Mouse (Mus musculus): ENCODE measurements at regions not wholly inside any gene's neighbourhood (a gene's known extent, or its start where the extent isn't known, plus 50 kb on each side); places are given as distances from the start of the nearest gene placed in this dataset.
"Not testable (repeated sequence)": the region's sequence is repeated elsewhere in the genome, so short reads cannot be mapped to it uniquely, and the experiment has no call there.

DNA sequence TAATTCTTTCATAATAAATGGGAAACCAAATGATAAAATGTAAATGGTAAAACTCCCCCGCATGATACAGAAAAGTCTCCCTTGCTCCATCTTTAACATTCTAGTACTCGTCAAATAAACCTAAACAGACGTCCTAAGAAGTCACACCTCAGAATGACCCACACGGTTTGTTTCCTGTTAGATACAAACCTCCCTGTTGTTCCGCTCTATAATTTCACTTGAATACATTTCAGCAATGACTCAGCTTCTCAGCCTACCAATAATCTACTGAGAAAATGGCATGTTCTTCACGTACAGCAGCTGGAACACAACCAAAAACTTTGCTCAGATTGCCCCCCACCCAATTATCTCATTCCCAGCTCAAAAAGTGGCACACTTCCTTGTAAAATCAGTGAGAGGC is 93.7 kb upstream of the Pdc start:
- Histone ChIP-seq H3K9ac (no peak overlapping the region), H3K27ac (no peak overlapping the region), H3K4me2 (replicated peaks) (no peak overlapping the region), H3K9me3 (ENCODE audit: control insufficient read depth, low read length) (no peaks in the 10 kb centered on the region), H3K4me1 (replicated peaks; ENCODE audit: control insufficient read depth, insufficient read depth, low read length) (no peaks in the 10 kb centered on the region), H3K36me3 (replicated peaks; ENCODE audit: control insufficient read depth, insufficient read depth) (no peaks in the 10 kb centered on the region), H3K27me3 (ENCODE audit: control insufficient read depth, insufficient read depth, low read length) (no peaks in the 10 kb centered on the region), H3K4me3 (replicated peaks; ENCODE audit: low read length) (no peak overlapping the region)
- DNase-seq (ENCODE audit: low spot score) (no peak), ATAC-seq (ENCODE audit: low FRiP score) (no peak)
- 86% methylated on average over 6 of the region's 6 CpGs for WGBS

DNA sequence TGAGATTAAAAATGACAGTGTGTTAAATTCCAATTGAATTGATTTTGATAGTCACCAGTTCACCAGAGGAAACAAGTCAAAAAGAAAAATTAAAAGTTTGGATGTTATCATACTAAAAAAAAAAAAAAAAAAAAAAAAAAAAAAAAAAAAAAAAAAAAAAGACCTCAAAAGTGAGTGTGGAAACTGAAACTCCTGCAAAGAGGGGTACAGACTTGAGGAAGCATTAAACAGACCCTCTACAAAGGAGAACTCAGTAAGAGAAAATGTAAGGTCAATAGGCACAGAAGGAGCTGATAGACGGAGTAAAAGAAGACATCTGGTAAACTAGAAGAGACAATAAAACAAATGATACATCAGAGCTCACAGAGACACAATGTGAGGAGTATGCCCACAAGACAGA is 79.7 kb upstream of the Pdc start:
- WGBS = 85% methylated on average over 1 of the region's 1 CpGs

DNA sequence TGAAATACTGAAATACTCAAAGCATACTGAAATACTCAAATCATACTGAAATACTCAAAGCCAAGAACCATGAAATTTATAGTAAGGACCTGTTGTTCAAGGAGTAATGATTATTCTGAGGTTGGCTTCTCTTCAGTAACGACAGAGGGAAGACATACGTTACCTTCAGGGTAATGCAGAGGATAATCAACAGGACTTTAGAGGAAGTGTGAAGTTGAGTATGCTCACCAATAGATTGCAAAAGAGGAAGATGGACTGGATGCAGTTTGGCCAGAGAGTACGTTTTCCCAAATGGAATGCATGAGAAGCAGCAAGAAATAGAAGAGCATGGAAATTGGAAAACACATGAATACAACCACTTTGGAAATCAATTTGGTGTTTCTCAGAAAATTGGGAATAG is 79.1 kb upstream of the Pdc start:
- Histone ChIP-seq H3K4me3 (replicated peaks; ENCODE audit: low read length) (no peak overlapping the region), H3K27me3 (ENCODE audit: control insufficient read depth, insufficient read depth, low read length) (no peaks in the 10 kb centered on the region), H3K4me2 (replicated peaks) (no peak overlapping the region), H3K9me3 (ENCODE audit: control insufficient read depth, low read length) (no peaks in the 10 kb centered on the region), H3K4me1 (replicated peaks; ENCODE audit: control insufficient read depth, insufficient read depth, low read length) (no peaks in the 10 kb centered on the region), H3K9ac (no peak overlapping the region), H3K27ac (no peak overlapping the region), H3K36me3 (replicated peaks; ENCODE audit: control insufficient read depth, insufficient read depth) (no peaks in the 10 kb centered on the region)
- 93% methylated on average over 3 of the region's 3 CpGs for WGBS
- no peak for DNase-seq (ENCODE audit: low spot score)
- no peak for ATAC-seq (ENCODE audit: low FRiP score)

More for the DNA sequence above, 79.7 kb upstream of the Pdc start:
- not testable (repeated sequence) for DNase-seq (ENCODE audit: low spot score); H3K36me3 ChIP-seq (replicated peaks; ENCODE audit: control insufficient read depth, insufficient read depth); H3K9ac ChIP-seq; ATAC-seq (ENCODE audit: low FRiP score); H3K9me3 ChIP-seq (ENCODE audit: control insufficient read depth, low read length); H3K27me3 ChIP-seq (ENCODE audit: control insufficient read depth, insufficient read depth, low read length); H3K27ac ChIP-seq; H3K4me3 ChIP-seq (replicated peaks; ENCODE audit: low read length); H3K4me1 ChIP-seq (replicated peaks; ENCODE audit: control insufficient read depth, insufficient read depth, low read length); H3K4me2 ChIP-seq (replicated peaks)

DNA sequence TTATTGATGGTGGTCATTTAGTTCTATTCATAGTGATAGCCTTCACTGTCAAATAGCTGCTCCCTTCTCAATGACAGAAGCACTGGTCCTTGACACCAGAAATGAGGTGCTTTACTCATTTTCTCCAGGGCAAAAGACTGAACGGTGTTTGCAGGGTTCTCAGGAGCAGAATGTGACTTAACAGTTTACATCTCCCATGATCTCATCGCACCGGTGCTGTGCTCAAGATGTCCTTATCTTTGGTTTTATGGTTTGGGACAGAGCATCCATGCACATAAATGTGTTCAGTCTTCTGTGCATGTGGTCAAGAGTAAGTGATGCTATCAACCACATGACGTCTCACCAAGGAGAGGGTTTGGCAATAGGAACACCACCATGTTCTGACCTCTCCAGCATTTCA is 78.1 kb upstream of the Pdc start:
- H3K9me3 ChIP-seq (ENCODE audit: control insufficient read depth, low read length) = no peaks in the 10 kb centered on the region
- no peak overlapping the region for H3K4me3 ChIP-seq (replicated peaks; ENCODE audit: low read length)
- H3K9ac ChIP-seq = no peak overlapping the region
- H3K27me3 ChIP-seq (ENCODE audit: control insufficient read depth, insufficient read depth, low read length) = no peaks in the 10 kb centered on the region
- 95% methylated on average over 4 of the region's 4 CpGs for WGBS
- H3K4me2 ChIP-seq (replicated peaks) = no peak overlapping the region
- H3K27ac ChIP-seq = no peak overlapping the region
- ATAC-seq (ENCODE audit: low FRiP score) (no peak), DNase-seq (ENCODE audit: low spot score) (no peak)
- no peaks in the 10 kb centered on the region for H3K4me1 ChIP-seq (replicated peaks; ENCODE audit: control insufficient read depth, insufficient read depth, low read length)
- no peaks in the 10 kb centered on the region for H3K36me3 ChIP-seq (replicated peaks; ENCODE audit: control insufficient read depth, insufficient read depth)

DNA sequence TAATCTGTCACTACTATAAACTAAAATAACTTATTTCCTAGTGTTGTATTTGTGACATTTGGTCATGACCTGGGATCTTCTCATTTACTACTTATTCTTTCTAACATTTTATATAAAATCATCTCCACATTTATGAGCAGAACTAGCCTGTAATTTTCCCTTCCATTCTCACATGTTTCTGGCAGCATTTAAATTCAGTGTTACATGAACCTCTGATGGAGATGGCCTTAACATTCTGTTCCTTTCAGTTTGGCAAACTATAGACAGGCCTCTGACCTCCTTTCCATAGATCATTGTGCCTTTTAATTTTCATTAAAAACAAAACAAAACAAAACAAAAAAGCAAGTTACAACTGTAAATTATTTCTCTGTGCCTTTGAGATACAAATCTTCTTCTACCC is 77.1 kb upstream of the Pdc start:
- Histone ChIP-seq H3K36me3 (replicated peaks; ENCODE audit: control insufficient read depth, insufficient read depth) (no peaks in the 10 kb centered on the region), H3K27me3 (ENCODE audit: control insufficient read depth, insufficient read depth, low read length) (no peaks in the 10 kb centered on the region), H3K4me3 (replicated peaks; ENCODE audit: low read length) (no peak overlapping the region), H3K27ac (no peak overlapping the region), H3K4me2 (replicated peaks) (no peak overlapping the region), H3K4me1 (replicated peaks; ENCODE audit: control insufficient read depth, insufficient read depth, low read length) (no peaks in the 10 kb centered on the region), H3K9me3 (ENCODE audit: control insufficient read depth, low read length) (no peaks in the 10 kb centered on the region), H3K9ac (no peak overlapping the region)
- ATAC-seq (ENCODE audit: low FRiP score) (no peak), DNase-seq (ENCODE audit: low spot score) (no peak)

DNA sequence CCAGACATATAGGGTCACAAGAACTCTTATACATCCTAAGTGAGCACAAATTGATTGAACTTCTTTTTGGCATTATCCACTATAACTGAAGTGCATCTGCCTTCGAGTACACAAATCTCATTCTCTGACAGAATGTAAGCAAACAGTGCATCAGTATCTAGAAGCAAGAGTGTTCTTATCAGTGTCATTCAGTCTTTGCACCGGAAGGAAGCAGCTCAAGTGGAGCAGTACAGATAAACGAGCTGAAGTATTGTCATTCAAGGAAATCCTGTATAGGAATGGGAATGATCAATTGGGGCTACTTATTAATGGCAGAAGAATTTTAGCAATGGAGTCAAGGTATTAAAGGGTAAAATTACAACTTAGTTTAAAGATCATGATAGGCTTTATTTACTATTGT is 74.3 kb upstream of the Pdc start:
- no peaks in the 10 kb centered on the region for H3K36me3 ChIP-seq (replicated peaks; ENCODE audit: control insufficient read depth, insufficient read depth)
- no peaks in the 10 kb centered on the region for H3K27me3 ChIP-seq (ENCODE audit: control insufficient read depth, insufficient read depth, low read length)
- H3K27ac ChIP-seq = no peak overlapping the region
- DNase-seq (ENCODE audit: low spot score) (no peak), ATAC-seq (ENCODE audit: low FRiP score) (no peak)
- no peaks in the 10 kb centered on the region for H3K4me1 ChIP-seq (replicated peaks; ENCODE audit: control insufficient read depth, insufficient read depth, low read length)
- H3K9ac ChIP-seq = no peak overlapping the region
- WGBS = 79% methylated on average over 3 of the region's 3 CpGs
- H3K9me3 ChIP-seq (ENCODE audit: control insufficient read depth, low read length) = no peaks in the 10 kb centered on the region
- no peak overlapping the region for H3K4me3 ChIP-seq (replicated peaks; ENCODE audit: low read length)
- H3K4me2 ChIP-seq (replicated peaks) = no peak overlapping the region

DNA sequence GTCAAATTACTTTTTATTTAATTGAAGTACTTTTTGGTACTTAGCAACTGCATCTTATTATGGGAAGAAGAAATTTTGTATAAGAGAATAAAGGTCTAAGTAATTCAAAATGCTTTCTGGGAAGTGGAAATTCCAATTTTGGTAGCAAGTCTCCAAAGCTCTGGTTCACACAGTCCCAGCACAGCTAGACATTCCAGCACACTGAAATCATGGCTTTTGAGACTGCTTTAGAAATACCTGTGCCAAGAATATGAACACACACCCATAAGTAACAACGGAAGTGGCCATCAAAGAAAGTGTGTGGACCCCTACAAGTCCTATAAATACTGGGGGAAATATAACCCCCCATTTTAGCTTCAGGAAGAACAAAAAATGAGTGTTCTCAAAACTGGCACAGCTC is 67.8 kb upstream of the Pdc start:
- Histone ChIP-seq H3K27me3 (ENCODE audit: control insufficient read depth, insufficient read depth, low read length) (no peaks in the 10 kb centered on the region), H3K4me2 (replicated peaks) (no peak overlapping the region), H3K27ac (no peak overlapping the region), H3K4me3 (replicated peaks; ENCODE audit: low read length) (no peak overlapping the region), H3K36me3 (replicated peaks; ENCODE audit: control insufficient read depth, insufficient read depth) (no peaks in the 10 kb centered on the region), H3K4me1 (replicated peaks; ENCODE audit: control insufficient read depth, insufficient read depth, low read length) (no peaks in the 10 kb centered on the region), H3K9me3 (ENCODE audit: control insufficient read depth, low read length) (no peaks in the 10 kb centered on the region), H3K9ac (no peak overlapping the region)
- 89% methylated on average over 1 of the region's 1 CpGs for WGBS
- ATAC-seq (ENCODE audit: low FRiP score) (no peak), DNase-seq (ENCODE audit: low spot score) (no peak)

DNA sequence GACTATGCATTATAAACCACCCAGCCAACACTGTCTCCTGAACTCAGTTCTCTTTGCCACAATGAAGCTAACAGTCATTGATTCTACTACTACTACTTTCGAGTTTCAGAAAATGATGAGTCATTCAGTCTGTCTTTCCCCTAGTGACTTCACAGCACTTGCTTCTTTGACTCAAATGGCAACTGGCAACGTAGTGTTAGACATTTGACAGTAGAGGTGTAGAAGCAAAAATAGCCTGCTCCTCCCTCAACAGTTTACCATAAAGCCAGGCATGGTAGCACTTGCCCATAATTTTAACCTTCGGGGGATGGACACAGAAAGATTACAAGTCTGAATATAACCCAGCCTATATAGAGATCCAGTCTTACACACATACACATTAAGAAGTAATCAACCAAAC is 67.3 kb upstream of the Pdc start:
- Histone ChIP-seq H3K9me3 (ENCODE audit: control insufficient read depth, low read length) (no peaks in the 10 kb centered on the region), H3K4me2 (replicated peaks) (no peak overlapping the region), H3K36me3 (replicated peaks; ENCODE audit: control insufficient read depth, insufficient read depth) (no peaks in the 10 kb centered on the region), H3K4me1 (replicated peaks; ENCODE audit: control insufficient read depth, insufficient read depth, low read length) (no peaks in the 10 kb centered on the region), H3K27ac (no peak overlapping the region), H3K9ac (no peak overlapping the region), H3K4me3 (replicated peaks; ENCODE audit: low read length) (no peak overlapping the region), H3K27me3 (ENCODE audit: control insufficient read depth, insufficient read depth, low read length) (no peaks in the 10 kb centered on the region)
- DNase-seq (ENCODE audit: low spot score) (no peak), ATAC-seq (ENCODE audit: low FRiP score) (no peak)
- 93% methylated on average over 3 of the region's 3 CpGs for WGBS

DNA sequence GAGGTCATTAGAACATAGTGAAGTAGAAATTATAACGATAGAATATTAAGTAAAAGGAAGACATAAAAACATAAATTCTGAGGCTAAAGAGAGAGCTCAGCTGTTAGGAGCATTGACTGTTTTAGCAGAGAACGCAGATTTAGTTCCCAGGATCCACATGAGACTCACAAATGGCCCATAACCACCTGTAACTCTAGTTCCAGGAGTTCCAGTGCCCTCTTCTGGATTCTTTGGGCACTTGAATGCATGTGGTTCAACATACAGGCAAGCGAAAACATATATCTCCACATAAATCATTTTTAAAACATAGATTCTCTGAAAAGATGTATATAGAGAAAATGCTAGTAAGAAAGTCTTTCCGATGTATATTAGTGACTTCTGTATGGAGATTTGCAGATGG is 61.6 kb upstream of the Pdc start:
- 71% methylated on average over 4 of the region's 4 CpGs for WGBS
- DNase-seq (ENCODE audit: low spot score) = no peak

DNA sequence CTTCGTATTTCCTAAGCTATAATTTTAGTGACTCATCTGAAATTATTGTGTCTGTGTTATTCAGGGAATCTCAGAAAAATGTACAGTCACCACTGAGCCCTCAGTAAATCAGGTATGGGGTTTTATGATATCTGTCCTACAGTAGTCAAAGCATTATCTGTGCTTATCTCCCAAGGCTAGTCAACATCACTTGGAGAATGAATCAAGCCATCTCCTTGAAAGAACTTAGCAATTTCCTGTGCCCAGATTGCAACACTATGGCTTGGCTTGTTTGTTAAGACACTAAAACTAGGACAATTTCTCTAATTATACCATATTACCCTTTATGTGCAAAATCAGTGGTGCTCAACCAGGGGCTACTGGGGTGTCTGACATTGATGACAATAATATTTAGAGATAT is 58.9 kb upstream of the Pdc start:
- H3K27me3 ChIP-seq (ENCODE audit: control insufficient read depth, insufficient read depth, low read length) = no peaks in the 10 kb centered on the region
- DNase-seq (ENCODE audit: low spot score) (no peak), ATAC-seq (ENCODE audit: low FRiP score) (no peak)
- no peaks in the 10 kb centered on the region for H3K36me3 ChIP-seq (replicated peaks; ENCODE audit: control insufficient read depth, insufficient read depth)
- no peak overlapping the region for H3K4me3 ChIP-seq (replicated peaks; ENCODE audit: low read length)
- no peak overlapping the region for H3K27ac ChIP-seq
- H3K9ac ChIP-seq = no peak overlapping the region
- no peaks in the 10 kb centered on the region for H3K9me3 ChIP-seq (ENCODE audit: control insufficient read depth, low read length)
- H3K4me1 ChIP-seq (replicated peaks; ENCODE audit: control insufficient read depth, insufficient read depth, low read length) = no peaks in the 10 kb centered on the region
- WGBS = 88% methylated on average over 1 of the region's 1 CpGs
- no peak overlapping the region for H3K4me2 ChIP-seq (replicated peaks)

More for the DNA sequence above, 61.6 kb upstream of the Pdc start:
- ATAC-seq (ENCODE audit: low FRiP score) = no peak
- no peak overlapping the region for H3K9ac ChIP-seq
- no peak overlapping the region for H3K4me3 ChIP-seq (replicated peaks; ENCODE audit: low read length)
- no peaks in the 10 kb centered on the region for H3K4me1 ChIP-seq (replicated peaks; ENCODE audit: control insufficient read depth, insufficient read depth, low read length)
- H3K27me3 ChIP-seq (ENCODE audit: control insufficient read depth, insufficient read depth, low read length) = no peaks in the 10 kb centered on the region
- H3K4me2 ChIP-seq (replicated peaks) = no peak overlapping the region
- H3K9me3 ChIP-seq (ENCODE audit: control insufficient read depth, low read length) = no peaks in the 10 kb centered on the region
- no peak overlapping the region for H3K27ac ChIP-seq
- no peaks in the 10 kb centered on the region for H3K36me3 ChIP-seq (replicated peaks; ENCODE audit: control insufficient read depth, insufficient read depth)
